Mouse (Mus musculus) cortical plate, adult 2 months (tissue): ENCODE results near the gene H2-Eb1. TPM values are rescaled to one million over a fixed set of nuclear protein-coding genes. Genes with fewer than 3 reads are reported as not detected.

ENCODE experiments used
- H3K27ac ChIP-seq: fragments of 200-500 bp; 2 replicates; pipeline ENCODE4 v1.5.1; 2012; ENCODE audit warnings: low read length, control low read depth, inconsistent platforms; ENCODE audit not compliant: insufficient read depth
- H3K4me1 ChIP-seq: fragments of 200-500 bp; 2 replicates; pipeline ENCODE4 v1.6.1; 2011; ENCODE audit warnings: low read length; ENCODE audit not compliant: control insufficient read depth, insufficient read depth
- H3K4me3 ChIP-seq: fragments of 200-500 bp; 2 replicates; pipeline ENCODE4 v1.5.1; 2011; ENCODE audit warnings: mild to moderate bottlenecking, low read length, control low read depth; ENCODE audit not compliant: insufficient read depth
- CTCF ChIP-seq: fragments of 200-500 bp; IDR thresholded peaks from 2 replicates; pipeline ENCODE4 v1.5.1; 2011; ENCODE audit warnings: mild to moderate bottlenecking, control low read depth, low read length; ENCODE audit not compliant: insufficient read depth; ENCODE audit errors: extremely low read depth
- POLR2A ChIP-seq: fragments of 200-500 bp; IDR thresholded peaks from 2 replicates; pipeline ENCODE4 v1.6.1; 2011; ENCODE audit warnings: mild to moderate bottlenecking, low read length, control low read depth; ENCODE audit not compliant: insufficient read depth; ENCODE audit errors: extremely low read depth
- polyA plus RNA-seq: library from polyadenylated mRNA; depleted of rRNA; stranded (reverse); fragments of >200 nt; gene quantifications from 2 replicates; pipeline ENCODE4 v1.2.3, GENCODE M21; 2012

The H2-Eb1 gene
- polyA plus RNA-seq, 1 experiment: 3.2 TPM

DNA sequence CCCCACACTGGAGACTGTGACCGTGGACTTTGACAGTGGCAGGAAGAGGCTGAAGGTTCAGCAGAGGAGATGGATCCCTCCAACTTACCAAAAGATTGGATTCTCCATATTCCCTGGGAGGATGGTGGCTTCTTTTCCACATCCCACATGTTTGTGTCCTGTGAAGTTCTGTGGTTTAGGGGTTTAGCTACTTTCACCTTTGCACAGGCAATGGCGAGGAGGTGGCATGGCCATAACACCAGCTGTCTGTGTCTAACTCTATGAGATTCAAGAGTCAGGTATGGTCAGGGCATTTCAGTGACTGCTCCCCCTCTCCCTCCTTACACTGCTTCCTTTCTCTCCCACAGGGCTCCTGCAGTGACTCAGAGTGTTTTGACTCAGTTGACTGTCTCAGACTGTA is 36.9 kb upstream of the H2-Eb1 start:
- TF ChIP-seq CTCF (no peak), POLR2A (no peak)
- no peak overlapping the region for H3K27ac ChIP-seq
- no peak overlapping the region for H3K4me3 ChIP-seq
- no peaks in the 10 kb centered on the region; the same call in 1 of the 2 replicates for H3K4me1 ChIP-seq

DNA sequence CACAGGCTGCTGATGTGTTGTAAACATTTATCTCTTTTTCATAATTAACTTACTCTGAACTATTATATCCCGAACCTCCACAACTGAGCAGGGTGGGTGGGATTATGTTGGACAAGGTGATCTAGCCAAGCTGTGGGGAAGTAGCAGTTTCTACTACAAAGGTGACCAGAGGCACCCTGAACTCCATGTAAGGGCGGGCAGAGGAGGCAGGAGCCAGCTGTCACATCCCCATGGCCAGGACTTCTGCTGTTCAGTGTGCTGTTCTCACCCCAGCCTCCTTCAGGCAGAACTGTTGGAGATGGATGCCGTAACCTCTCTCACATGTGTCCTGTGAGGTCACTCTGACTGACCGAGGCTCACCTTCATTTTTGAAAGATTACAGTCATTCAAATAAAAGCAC is 35.9 kb upstream of the H2-Eb1 start:
- H3K4me1 ChIP-seq: no peaks in the 10 kb centered on the region
- no peak overlapping the region for H3K4me3 ChIP-seq
- TF ChIP-seq CTCF (no peak), POLR2A (no peak)
- H3K27ac ChIP-seq: no peak overlapping the region

DNA sequence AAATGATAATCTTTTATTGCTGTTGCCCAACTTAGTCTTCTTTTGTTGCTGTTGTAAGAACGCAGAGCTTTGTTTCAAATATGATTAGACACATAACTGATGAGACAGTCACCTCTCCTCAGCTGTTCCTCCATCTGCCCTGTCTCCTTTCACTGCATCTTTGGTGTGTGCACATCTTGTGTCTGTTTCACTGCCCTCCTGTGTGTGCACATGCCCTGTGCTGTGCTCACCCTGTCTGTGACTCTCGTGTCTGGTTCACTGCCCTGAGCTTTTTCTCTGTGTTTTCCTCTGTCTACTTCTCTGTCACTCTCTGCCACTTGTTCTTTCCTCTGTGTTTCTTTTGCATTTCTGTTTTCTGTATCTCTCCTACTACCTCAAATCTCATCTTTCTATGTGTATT is 35.4 kb upstream of the H2-Eb1 start:
- Histone ChIP-seq H3K27ac (no peak overlapping the region), H3K4me3 (no peak overlapping the region), H3K4me1 (no peaks in the 10 kb centered on the region)
- TF ChIP-seq POLR2A: no peak
- no peak for TF ChIP-seq CTCF

DNA sequence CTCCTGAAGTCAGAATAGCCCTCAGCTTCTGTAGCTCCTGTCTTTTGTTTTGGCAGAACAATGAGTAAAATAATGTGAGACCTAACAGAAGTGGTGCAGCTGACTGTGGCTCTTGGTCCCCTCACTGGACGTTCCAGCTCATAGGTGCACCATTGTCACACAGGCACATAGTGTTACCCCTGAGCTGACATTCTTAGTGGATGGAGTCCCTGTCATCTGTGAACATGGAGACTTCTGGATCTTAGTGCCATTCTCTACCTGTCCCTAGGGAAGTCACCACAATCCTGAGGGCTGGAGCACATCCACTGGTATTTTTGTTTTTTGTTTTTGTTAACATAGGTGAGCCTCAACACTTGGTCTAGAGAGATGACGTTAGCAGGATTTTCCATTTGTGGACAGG is 34.7 kb upstream of the H2-Eb1 start:
- TF ChIP-seq CTCF: no peak
- TF ChIP-seq POLR2A: no peak
- Histone ChIP-seq H3K4me1 (no peaks in the 10 kb centered on the region), H3K4me3 (no peak overlapping the region), H3K27ac (no peak overlapping the region)

DNA sequence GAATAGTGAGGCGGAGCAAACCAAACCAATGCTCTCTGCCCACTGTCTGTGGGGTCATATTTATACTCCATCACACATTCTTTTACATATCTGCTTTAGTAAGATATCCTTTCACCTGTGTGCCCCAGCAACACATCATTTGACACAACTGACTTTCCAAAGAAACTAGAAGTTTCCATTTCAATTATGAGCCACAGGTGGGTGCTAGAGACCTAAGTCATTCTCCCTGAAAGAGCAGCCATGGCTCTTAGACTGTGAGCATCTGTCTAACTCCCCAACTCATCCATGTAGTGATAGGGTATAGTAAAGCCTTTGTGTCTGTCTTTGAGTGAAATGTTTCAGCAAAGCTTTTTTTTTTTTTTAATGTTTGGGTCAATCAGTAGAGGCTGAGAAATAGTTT is 33.6 kb upstream of the H2-Eb1 start:
- TF ChIP-seq POLR2A (no peak), CTCF (no peak)
- no peak overlapping the region for H3K27ac ChIP-seq
- no peaks in the 10 kb centered on the region for H3K4me1 ChIP-seq
- H3K4me3 ChIP-seq: no peak overlapping the region

GRCm38 (mm10) chr17:34280499-34281038 is 25.1 kb upstream of the H2-Eb1 start:
- H3K4me1 ChIP-seq: no peaks in the 10 kb centered on the region
- no peak overlapping the region for H3K27ac ChIP-seq
- TF ChIP-seq CTCF (no peak), POLR2A (no peak)
- no peak overlapping the region for H3K4me3 ChIP-seq

DNA sequence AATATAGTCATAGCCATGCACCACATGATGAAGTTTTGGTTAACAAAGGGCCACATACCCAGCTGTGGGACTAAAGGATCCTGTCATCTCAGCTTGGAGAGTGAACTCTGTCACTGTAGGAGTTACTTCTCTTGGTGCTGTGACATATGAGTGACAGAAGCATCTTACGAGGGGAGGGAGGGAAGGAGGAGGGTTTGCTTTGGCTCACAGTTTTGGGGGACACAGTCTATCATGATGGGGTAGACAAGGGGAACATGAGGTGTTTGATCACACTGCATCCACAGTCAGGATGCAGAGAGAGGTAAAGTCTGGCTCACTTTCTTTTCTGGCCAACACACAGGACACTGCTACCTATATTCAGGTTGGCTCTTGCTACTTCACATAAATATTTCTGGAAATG is 23.8 kb upstream of the H2-Eb1 start:
- H3K4me1 ChIP-seq: no peaks in the 10 kb centered on the region
- H3K27ac ChIP-seq: no peak overlapping the region
- H3K4me3 ChIP-seq: no peak overlapping the region
- TF ChIP-seq CTCF (no peak), POLR2A (no peak)

- H3K27ac ChIP-seq: no peak overlapping the region
- H3K4me1 ChIP-seq: no peaks in the 10 kb centered on the region
- H3K4me3 ChIP-seq: no peak overlapping the region
- TF ChIP-seq CTCF (no peak), POLR2A (no peak)
These were observed 20.3 kb upstream of the H2-Eb1 start for GRCm38 (mm10) chr17:34285371-34285770.

GRCm38 (mm10) chr17:34285848-34286247 is 19.8 kb upstream of the H2-Eb1 start:
- Histone ChIP-seq H3K4me3 (no peak overlapping the region), H3K27ac (no peak overlapping the region), H3K4me1 (no peaks in the 10 kb centered on the region)
- TF ChIP-seq POLR2A (no peak), CTCF (no peak)

GRCm38 (mm10) chr17:34286501-34286900 is 19.2 kb upstream of the H2-Eb1 start:
- Histone ChIP-seq H3K4me1 (no peaks in the 10 kb centered on the region), H3K4me3 (no peak overlapping the region), H3K27ac (no peak overlapping the region)
- TF ChIP-seq CTCF: no peak
- TF ChIP-seq POLR2A: no peak
